Mouse (Mus musculus) midbrain, postnatal 0 days (tissue): ENCODE results near the gene Itpk1. TPM values are rescaled to one million over a fixed set of nuclear protein-coding genes. Genes with fewer than 3 reads are reported as not detected.

Experiments used
- ATAC-seq: fragments of 200-750 bp; cut with Nextera tagmentation; 2 replicates; pipeline ENCODE4 v1.8.0; 2017; ENCODE audit warnings: moderate number of reproducible peaks, mild to moderate bottlenecking, moderate TSS enrichment, moderate library complexity; ENCODE audit not compliant: low FRiP score
- DNase-seq: peaks from one replicate; pipeline ENCODE4 v3.0.0-alpha.2; 2015; ENCODE audit warnings: low spot score
- H3K27ac ChIP-seq: fragments of 300-500 bp; sonication (generic); 2 replicates; pipeline ENCODE4 v1.5.1; 2014; ENCODE audit warnings: low read depth, mild to moderate bottlenecking, low read length, mixed read lengths
- H3K27me3 ChIP-seq: fragments of 300-500 bp; sonication (generic); 2 replicates; pipeline ENCODE4 v1.6.1; 2014; ENCODE audit warnings: low read length, control low read depth, mixed read lengths; ENCODE audit not compliant: insufficient read depth
- H3K36me3 ChIP-seq: fragments of 300-500 bp; sonication (generic); 2 replicates; pipeline ENCODE4 v1.6.1; 2014; ENCODE audit warnings: low read length, control low read depth, mixed read lengths; ENCODE audit not compliant: insufficient read depth
- H3K4me1 ChIP-seq: fragments of 300-500 bp; sonication (generic); 2 replicates; pipeline ENCODE4 v1.6.1; 2014; ENCODE audit warnings: mild to moderate bottlenecking, control low read depth, antibody characterized with exemption, low read length, mixed read lengths; ENCODE audit not compliant: insufficient read depth
- H3K4me2 ChIP-seq: fragments of 300-500 bp; sonication (generic); 2 replicates; pipeline ENCODE4 v1.6.1; 2014; ENCODE audit warnings: low read depth, mild to moderate bottlenecking, low read length, mixed read lengths; ENCODE audit not compliant: poor library complexity, severe bottlenecking
- H3K4me3 ChIP-seq: fragments of 300-500 bp; sonication (generic); 2 replicates; pipeline ENCODE4 v1.5.1; 2014; ENCODE audit warnings: low read depth, mild to moderate bottlenecking, low read length, moderate library complexity
- H3K9ac ChIP-seq: fragments of 300-500 bp; sonication (generic); replicated peaks from 2 replicates; pipeline ENCODE4 v1.6.1; 2014; ENCODE audit warnings: mild to moderate bottlenecking, low read length, moderate library complexity, mixed read lengths; ENCODE audit not compliant: poor library complexity, severe bottlenecking
- H3K9me3 ChIP-seq: fragments of 300-500 bp; sonication (generic); 2 replicates; pipeline ENCODE4 v1.6.1; 2016; ENCODE audit warnings: low read length, control low read depth
- CTCF ChIP-seq: IDR thresholded peaks from 2 replicates; pipeline ENCODE4 v1.5.1; 2016; ENCODE audit warnings: antibody characterized with exemption, mild to moderate bottlenecking
- WGBS: fragments of 180-500 bp; shearing (Covaris S2); extraction: QIAGEN DNeasy Blood & Tissue Kit; methylation state at CpG from one replicate; pipeline ENCODE4 v1.1.7; 2014; 5-methylcytosine and 5-hydroxymethylcytosine counted together
- polyA plus RNA-seq: library from polyadenylated mRNA; unstranded; fragments of >200 nt; fragmentation: Nextera tagmentation; extraction: Ambion mirVana; gene quantifications from 2 replicates; pipeline ENCODE4 v1.2.1, GENCODE M21; 2015
- total RNA-seq: library from RNA; depleted of rRNA; stranded (reverse); fragments of >200 nt; gene quantifications from 2 replicates; pipeline ENCODE4 v1.2.3, GENCODE M21; 2014

Gene Itpk1
- total and polyA plus RNA-seq, 2 experiments from 2014 or later: 39.0 to 66.6 TPM

- Histone ChIP-seq H3K27ac (no peak overlapping the region), H3K4me1 (peaks cover 15% of the 10 kb centered on the region), H3K36me3 (0 out of 2 replicates have a peak, but pooled peaks cover 11% of the 10 kb centered on the region), H3K4me2 (no peak overlapping the region), H3K27me3 (no peaks in the 10 kb centered on the region), H3K9ac (no peak overlapping the region), H3K9me3 (no peaks in the 10 kb centered on the region), H3K4me3 (no peak overlapping the region)
- ATAC-seq (no peak), DNase-seq (no peak)
- 93% methylated on average over 4 of the region's 4 CpGs for WGBS
- TF ChIP-seq CTCF: no peak
Measured at GRCm38 (mm10) chr12:102621205-102621604, 83.5 kb downstream of the Itpk1 start.

GRCm38 (mm10) chr12:102619908-102620307 lies 84.8 kb downstream of the Itpk1 start:
- ATAC-seq: no peak

GRCm38 (mm10) chr12:102618085-102618484 lies 86.6 kb downstream of the Itpk1 start:
- Histone ChIP-seq H3K9me3 (no peaks in the 10 kb centered on the region), H3K27me3 (no peaks in the 10 kb centered on the region), H3K4me1 (peaks cover 15% of the 10 kb centered on the region), H3K27ac (no peak overlapping the region), H3K4me2 (no peak overlapping the region), H3K36me3 (0 out of 2 replicates have a peak, but pooled peaks cover 11% of the 10 kb centered on the region), H3K4me3 (no peak overlapping the region), H3K9ac (no peak overlapping the region)
- no peak for ATAC-seq
- DNase-seq: no peak
- TF ChIP-seq CTCF: no peak
- WGBS: 57% methylated on average over 9 of the region's 9 CpGs

More at GRCm38 (mm10) chr12:102619908-102620307, 84.8 kb downstream of the Itpk1 start:
- Histone ChIP-seq H3K4me1 (peaks cover 15% of the 10 kb centered on the region), H3K9me3 (no peaks in the 10 kb centered on the region), H3K27me3 (no peaks in the 10 kb centered on the region), H3K9ac (no peak overlapping the region), H3K36me3 (0 out of 2 replicates have a peak, but pooled peaks cover 11% of the 10 kb centered on the region), H3K4me3 (no peak overlapping the region), H3K27ac (no peak overlapping the region), H3K4me2 (no peak overlapping the region)
- no peak for TF ChIP-seq CTCF
- DNase-seq: no peak
- 34% methylated on average over 7 of the region's 7 CpGs for WGBS

- Histone ChIP-seq H3K4me1 (peaks cover 15% of the 10 kb centered on the region), H3K27ac (no peak overlapping the region), H3K4me2 (no peak overlapping the region), H3K4me3 (no peak overlapping the region), H3K27me3 (no peaks in the 10 kb centered on the region), H3K9ac (no peak overlapping the region), H3K36me3 (0 out of 2 replicates have a peak, but pooled peaks cover 4% of the 10 kb centered on the region), H3K9me3 (no peaks in the 10 kb centered on the region)
- no peak for DNase-seq
- 64% methylated on average over 7 of the region's 7 CpGs for WGBS
- no peak for ATAC-seq
- TF ChIP-seq CTCF: peak; percentile 59
Measured at GRCm38 (mm10) chr12:102616843-102617519, 87.7 kb downstream of the Itpk1 start.

- Histone ChIP-seq H3K4me1 (peaks cover 15% of the 10 kb centered on the region), H3K27me3 (no peaks in the 10 kb centered on the region), H3K4me2 (no peak overlapping the region), H3K9ac (no peak overlapping the region), H3K36me3 (no peaks in the 10 kb centered on the region), H3K4me3 (no peak overlapping the region), H3K9me3 (no peaks in the 10 kb centered on the region), H3K27ac (no peak overlapping the region)
- WGBS: 62% methylated on average over 4 of the region's 4 CpGs
- TF ChIP-seq CTCF: no peak
- no peak for ATAC-seq
- no peak for DNase-seq
Measured at GRCm38 (mm10) chr12:102616201-102616600, 88.5 kb downstream of the Itpk1 start.

- H3K4me1 ChIP-seq: peaks cover 5% of the 10 kb centered on the region; the same call in 1 of the 2 replicates
- H3K9me3 ChIP-seq: no peaks in the 10 kb centered on the region
- no peak for TF ChIP-seq CTCF
- no peak overlapping the region for H3K27ac ChIP-seq
- no peak overlapping the region for H3K4me3 ChIP-seq
- no peaks in the 10 kb centered on the region for H3K27me3 ChIP-seq
- no peak for ATAC-seq
- H3K9ac ChIP-seq: no peak overlapping the region
- no peaks in the 10 kb centered on the region for H3K36me3 ChIP-seq
- WGBS: 89% methylated on average over 4 of the region's 4 CpGs
- no peak for DNase-seq
- no peak overlapping the region for H3K4me2 ChIP-seq
Measured at GRCm38 (mm10) chr12:102613411-102613810, 91.3 kb downstream of the Itpk1 start.
